In the genomic region with DNA sequence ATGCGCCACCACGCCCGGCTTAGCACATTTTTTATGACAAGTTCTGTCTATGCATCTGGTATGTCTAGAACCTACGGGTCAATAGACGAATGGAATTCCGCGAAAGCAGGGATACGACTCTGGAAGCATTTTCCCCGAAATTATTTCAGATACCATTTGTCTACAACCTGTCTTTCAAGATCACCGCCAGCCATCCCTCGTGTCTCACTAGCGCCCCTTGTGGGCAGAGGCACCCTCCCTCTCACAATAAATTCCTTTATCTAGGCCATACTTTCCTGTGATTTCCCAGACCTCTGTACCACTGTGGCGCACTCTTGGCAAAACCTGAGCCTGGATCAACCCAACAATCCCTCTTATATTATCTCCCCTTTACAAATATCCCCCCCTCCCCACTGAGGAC, we compare ENCODE assay signal across 9 mouse cellular contexts. TPM values are rescaled to one million over a fixed set of nuclear protein-coding genes. Genes with fewer than 3 reads are reported as not detected.
DNase-seq lines count a peak whose midpoint lies in the region; ATAC-seq lines count a peak whose summit lies in the region.
"Had no signal": no experiment of that assay in that cellular context is flagged by ENCODE, and none has a peak within 500 bp of the region (broad histone marks: within the 10 kb centered on the region; RNA-seq: fewer than 3 reads in every experiment).

No protein-coding gene starts in this region.

- peaks cover 11% of the 10 kb centered on the region; the same call in 1 of the 2 replicates for H3K36me3 ChIP-seq in midbrain, embryonic 14.5 days (ENCODE audit: control insufficient read depth, insufficient read depth, low read length)
- H3K36me3 ChIP-seq in midbrain, embryonic 16.5 days (ENCODE audit: control insufficient read depth, insufficient read depth, low read length): peaks cover 11% of the 10 kb centered on the region

- WGBS in midbrain, embryonic 14.5 days: 61% methylated on average over 13 of the region's 13 CpGs
- WGBS in midbrain, embryonic 16.5 days: 61% methylated on average over 13 of the region's 13 CpGs

- DNase-seq in midbrain, embryonic 14.5 days: peak; percentile 64
- DNase-seq in adipocyte (ENCODE audit: low spot score): peak; percentile 35
- peak; percentile 77 to 90 for DNase-seq in cerebellum, postnatal 14 days
- DNase-seq in kidney, adult 9 months: peak; percentile 70
- DNase-seq in lung, postnatal 10 days: peak; percentile 78
- DNase-seq in spleen, postnatal 36 days (ENCODE audit: low spot score in 2 of 2): peak; percentile 47 to 71

- H3K27ac ChIP-seq in midbrain, embryonic 14.5 days (replicated peaks; ENCODE audit: low read depth, low read length): no peak overlapping the region
- no peak overlapping the region for H3K27ac ChIP-seq in midbrain, embryonic 16.5 days (ENCODE audit: low read length)
- H3K27ac ChIP-seq: neural tube, embryonic 13.5 days had no signal

- H3K9me3 ChIP-seq in midbrain, embryonic 14.5 days (ENCODE audit: control insufficient read depth, low read length): no peaks in the 10 kb centered on the region
- H3K9me3 ChIP-seq in midbrain, embryonic 16.5 days (replicated peaks; ENCODE audit: control insufficient read depth, low read length, poor library complexity, severe bottlenecking): no peaks in the 10 kb centered on the region
- H3K9me3 ChIP-seq: neural tube, embryonic 13.5 days had no signal

- no peak for ATAC-seq in midbrain, embryonic 14.5 days (ENCODE audit: low FRiP score, low TSS enrichment)
- no peak for ATAC-seq in midbrain, embryonic 16.5 days

- H3K4me1 ChIP-seq in midbrain, embryonic 14.5 days (ENCODE audit: control insufficient read depth, insufficient read depth, low read length): peaks cover 3% of the 10 kb centered on the region; the same call in 1 of the 2 replicates
- peaks cover 8% of the 10 kb centered on the region for H3K4me1 ChIP-seq in midbrain, embryonic 16.5 days (ENCODE audit: control insufficient read depth, insufficient read depth, low read length)

- H3K27me3 ChIP-seq in midbrain, embryonic 14.5 days (ENCODE audit: control insufficient read depth, insufficient read depth, low read length): no peaks in the 10 kb centered on the region
- H3K27me3 ChIP-seq in midbrain, embryonic 16.5 days (ENCODE audit: control insufficient read depth, insufficient read depth, low read depth, low read length): no peaks in the 10 kb centered on the region
- H3K27me3 ChIP-seq: neural tube, embryonic 13.5 days had no signal

- H3K4me3 ChIP-seq in midbrain, embryonic 14.5 days (replicated peaks; ENCODE audit: low read depth, low read length): no peak overlapping the region
- H3K4me3 ChIP-seq in midbrain, embryonic 16.5 days (ENCODE audit: low read depth, low read length): no peak overlapping the region

- H3K9ac ChIP-seq in midbrain, embryonic 14.5 days (replicated peaks; ENCODE audit: low read length): no peak overlapping the region
- no peak overlapping the region for H3K9ac ChIP-seq in midbrain, embryonic 16.5 days (ENCODE audit: low read depth, low read length)
- H3K9ac ChIP-seq: neural tube, embryonic 13.5 days had no signal

- H3K4me2 ChIP-seq in midbrain, embryonic 14.5 days (ENCODE audit: low read length): no peak overlapping the region
- H3K4me2 ChIP-seq in midbrain, embryonic 16.5 days (ENCODE audit: low read length): no peak overlapping the region

RNA-seq across cellular contexts. Expression of a gene that starts 1.0 kb away (rescaled TPM):
- 53.2 and 64.0 TPM in 2 replicates for polyA plus RNA-seq in midbrain, embryonic 14.5 days (2014; fragmentation: Nextera tagmentation; extraction: Ambion mirVana)
- polyA plus RNA-seq in midbrain, embryonic 16.5 days (2015; fragmentation: Nextera tagmentation; extraction: Ambion mirVana): 55.1 and 59.5 TPM in 2 replicates

RNA-seq across cellular contexts. Expression of a gene that starts 1.1 kb away (rescaled TPM):
- not detected in 2 replicates for polyA plus RNA-seq in midbrain, embryonic 14.5 days (2014; fragmentation: Nextera tagmentation; extraction: Ambion mirVana)
- polyA plus RNA-seq in midbrain, embryonic 16.5 days (2015; fragmentation: Nextera tagmentation; extraction: Ambion mirVana): not detected in 2 replicates
- polyA plus RNA-seq: heart, embryonic 14.5 days; neural tube, embryonic 13.5 days had no signal

RNA-seq across cellular contexts. Expression of a gene that starts 5.6 kb away (rescaled TPM):
- 0.80 and 1.1 TPM in 2 replicates for polyA plus RNA-seq in midbrain, embryonic 14.5 days (2014; fragmentation: Nextera tagmentation; extraction: Ambion mirVana)
- polyA plus RNA-seq in midbrain, embryonic 16.5 days (2015; fragmentation: Nextera tagmentation; extraction: Ambion mirVana): 1.1 and 1.2 TPM in 2 replicates

RNA-seq across cellular contexts. Expression of a gene that starts 7.5 kb away (rescaled TPM):
- polyA plus RNA-seq in midbrain, embryonic 14.5 days (2014; fragmentation: Nextera tagmentation; extraction: Ambion mirVana): 66.1 and 77.3 TPM in 2 replicates
- 61.3 and 67.1 TPM in 2 replicates for polyA plus RNA-seq in midbrain, embryonic 16.5 days (2015; fragmentation: Nextera tagmentation; extraction: Ambion mirVana)

RNA-seq across cellular contexts. Expression of a gene that starts 15.9 kb away (rescaled TPM):
- polyA plus RNA-seq in midbrain, embryonic 14.5 days (2014; fragmentation: Nextera tagmentation; extraction: Ambion mirVana): 44.1 and 51.2 TPM in 2 replicates
- 46.9 and 48.3 TPM in 2 replicates for polyA plus RNA-seq in midbrain, embryonic 16.5 days (2015; fragmentation: Nextera tagmentation; extraction: Ambion mirVana)
